ENCODE assay signal across 10 mouse cellular contexts in the genomic region with DNA sequence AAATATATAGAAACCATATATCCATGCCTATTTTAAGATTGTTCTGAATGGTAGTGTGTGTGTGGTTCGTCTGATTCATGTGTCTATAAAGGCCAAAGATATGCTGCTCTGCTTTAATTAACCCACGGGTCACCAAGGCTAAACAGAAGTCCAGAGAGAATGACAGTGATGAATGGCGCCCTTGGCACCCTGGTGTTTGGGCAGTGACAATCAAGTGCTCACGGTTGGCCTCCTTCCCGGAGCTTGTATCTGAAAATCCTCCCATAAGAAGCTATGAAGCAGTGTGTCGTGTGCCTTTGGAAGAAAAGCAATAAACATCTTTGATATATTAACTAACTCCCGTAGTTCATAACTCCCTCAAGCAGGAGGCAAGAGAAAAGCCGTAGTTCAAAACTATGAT.
DNase-seq lines count a peak whose midpoint lies in the region; ATAC-seq and TF ChIP-seq lines count a peak whose summit lies in the region.
"Had no signal": no experiment of that assay in that cellular context is flagged by ENCODE, and none has a peak within 500 bp of the region (broad histone marks: within the 10 kb centered on the region; RNA-seq: fewer than 3 reads in every experiment).

No protein-coding gene starts in this region.

- no peak overlapping the region for H3K4me3 ChIP-seq in lung, embryonic 16.5 days (ENCODE audit: low read length)
- no peak overlapping the region for H3K4me3 ChIP-seq in lung, adult 2 months (replicated peaks; ENCODE audit: extremely low read depth, low read depth, low read length)
- H3K4me3 ChIP-seq in stomach, embryonic 15.5 days (replicated peaks) = no peak overlapping the region
- H3K4me3 ChIP-seq: embryonic facial prominence, embryonic 13.5 days had no signal

- peaks cover 9% of the 10 kb centered on the region for H3K4me1 ChIP-seq in lung, embryonic 16.5 days (replicated peaks; ENCODE audit: control insufficient read depth, insufficient read depth, low read length)
- H3K4me1 ChIP-seq in lung, adult 2 months (ENCODE audit: control insufficient read depth, insufficient read depth, low read length) = no peaks in the 10 kb centered on the region
- H3K4me1 ChIP-seq in stomach, embryonic 15.5 days = peaks cover 3% of the 10 kb centered on the region; the same call in 1 of the 2 replicates

- no peak overlapping the region for H3K9ac ChIP-seq in lung, embryonic 16.5 days (ENCODE audit: low read length)
- no peak overlapping the region for H3K9ac ChIP-seq in stomach, embryonic 15.5 days
- H3K9ac ChIP-seq: embryonic facial prominence, embryonic 13.5 days had no signal

- 0 out of 2 replicates have a peak, but pooled peaks have one; percentile 34 for ATAC-seq in lung, embryonic 16.5 days (ENCODE audit: low read depth)
- no peak for ATAC-seq in stomach, embryonic 15.5 days (ENCODE audit: insufficient read depth, low FRiP score, low read depth)

- no peak for TF ChIP-seq CTCF in lung, adult 2 months (IDR thresholded peaks at IDR 0.05; ENCODE audit: insufficient read depth, low read length)

- DNase-seq in lung, adult 2 months = no peak
- peak; percentile 41 for DNase-seq in cerebellum, postnatal 36 days
- DNase-seq in kidney, adult 9 months = peak; percentile 55
- DNase-seq in layer of hippocampus, postnatal 14 days (ENCODE audit: low spot score in 2 of 2) = no peak
- DNase-seq in left cerebral cortex, adult 8-10 months (ENCODE audit: low spot score in 2 of 2) = no peak
- no peak for DNase-seq in thymus, postnatal 10 days (ENCODE audit: low spot score in 2 of 2)

- H3K9me3 ChIP-seq in lung, embryonic 16.5 days (ENCODE audit: control insufficient read depth, low read length) = no peaks in the 10 kb centered on the region
- no peaks in the 10 kb centered on the region for H3K9me3 ChIP-seq in stomach, embryonic 15.5 days
- H3K9me3 ChIP-seq: embryonic facial prominence, embryonic 13.5 days had no signal

- H3K4me2 ChIP-seq in lung, embryonic 16.5 days (ENCODE audit: low read depth, low read length) = peak overlapping the region; percentile 46
- peak overlapping the region; percentile 22; the same call in 1 of the 2 replicates for H3K4me2 ChIP-seq in stomach, embryonic 15.5 days
- H3K4me2 ChIP-seq: embryonic facial prominence, embryonic 13.5 days had no signal

- H3K27ac ChIP-seq in lung, embryonic 16.5 days (ENCODE audit: low read length) = no peak overlapping the region
- no peak overlapping the region for H3K27ac ChIP-seq in stomach, embryonic 15.5 days
- H3K27ac ChIP-seq: embryonic facial prominence, embryonic 13.5 days had no signal

- no peaks in the 10 kb centered on the region for H3K36me3 ChIP-seq in lung, embryonic 16.5 days (ENCODE audit: control insufficient read depth, insufficient read depth, low read length)
- H3K36me3 ChIP-seq in stomach, embryonic 15.5 days = no peaks in the 10 kb centered on the region
- H3K36me3 ChIP-seq: embryonic facial prominence, embryonic 13.5 days; G1E had no signal

- WGBS in lung, embryonic 16.5 days = 13% methylated on average over 8 of the region's 8 CpGs
- 22% methylated on average over 8 of the region's 8 CpGs for WGBS in lung, adult 2 months
- 18% methylated on average over 8 of the region's 8 CpGs for WGBS in stomach, embryonic 15.5 days

- no peak for TF ChIP-seq POLR2A in lung, adult 2 months (IDR thresholded peaks at IDR 0.05; ENCODE audit: borderline replicate concordance, extremely low read depth, low read depth, low read length)

- H3K27me3 ChIP-seq in lung, embryonic 16.5 days (ENCODE audit: control insufficient read depth, insufficient read depth, low read depth, low read length) = no peaks in the 10 kb centered on the region
- H3K27me3 ChIP-seq in stomach, embryonic 15.5 days (replicated peaks) = no peaks in the 10 kb centered on the region
- H3K27me3 ChIP-seq: embryonic facial prominence, embryonic 13.5 days had no signal

Comparison
In these comparisons a context has a peak if more than half of its experiments do, and no peak if none do; other contexts are left out.
1. DNase-seq: peak in cerebellum, postnatal 36 days (2 of 2) and kidney, adult 9 months (single experiment); none in lung, adult 2 months (single experiment), layer of hippocampus, postnatal 14 days (0 of 2), left cerebral cortex, adult 8-10 months (0 of 2) and thymus, postnatal 10 days (0 of 2).